Mouse (Mus musculus): Measurements from ENCODE around the gene Tent5b. TPM values are rescaled to one million over a fixed set of nuclear protein-coding genes. Genes with fewer than 3 reads are reported as not detected.

Gene Tent5b
- polyA plus RNA-seq, 1 experiment: 35.7 TPM

- H3K36me3 ChIP-seq (ENCODE audit: control insufficient read depth, insufficient read depth, low read length): no peaks in the 10 kb centered on the region
- H3K4me3 ChIP-seq (ENCODE audit: control insufficient read depth, low read depth, low read length): peak within 1 kb of the TSS; percentile 90
- H3K4me1 ChIP-seq (ENCODE audit: control insufficient read depth, insufficient read depth, low read length): peaks cover 11% of the 10 kb centered on the region
- H3K27me3 ChIP-seq (ENCODE audit: control insufficient read depth, insufficient read depth, low read length): no peaks in the 10 kb centered on the region
- 0 out of 2 replicates have a peak within 1 kb of the TSS, but pooled peaks have one; percentile 1 for H3K27ac ChIP-seq (ENCODE audit: control insufficient read depth, insufficient read depth, low read depth, low read length)
- TF ChIP-seq POLR2A (IDR thresholded peaks at IDR 0.05; ENCODE audit: control insufficient read depth, low read depth, low read length) (no peak), CTCF (IDR thresholded peaks at IDR 0.05; ENCODE audit: control insufficient read depth, insufficient read depth, insufficient replicate concordance, low read depth, low read length) (no peak)
Measured at GRCm38 (mm10) chr4:133518601-133519368, 38.9 kb downstream of the Tent5b start, which contains the start of gene Kdf1. Kdf1 (plus strand) TSS chr4:133518963.

DNA sequence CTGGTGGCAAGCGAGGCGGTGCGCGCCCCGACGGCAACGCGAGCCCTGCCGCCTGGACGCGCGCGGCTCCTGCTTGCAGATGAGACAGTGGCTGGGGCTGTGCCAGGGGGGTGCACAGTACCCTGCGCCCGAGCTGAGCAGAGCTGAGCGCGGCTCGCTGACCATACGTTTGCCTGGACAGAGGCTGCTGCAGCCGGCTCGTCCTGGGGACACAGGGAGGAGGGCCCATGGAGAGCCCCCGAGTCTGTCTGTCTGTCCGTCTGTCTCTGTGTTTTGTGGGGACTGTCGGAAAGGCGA lies 39.4 kb downstream of the Tent5b start:
- H3K36me3 ChIP-seq (ENCODE audit: control insufficient read depth, insufficient read depth, low read length): no peaks in the 10 kb centered on the region
- TF ChIP-seq CTCF (IDR thresholded peaks at IDR 0.05; ENCODE audit: control insufficient read depth, insufficient read depth, insufficient replicate concordance, low read depth, low read length): no peak
- H3K27me3 ChIP-seq (ENCODE audit: control insufficient read depth, insufficient read depth, low read length): no peaks in the 10 kb centered on the region
- H3K4me1 ChIP-seq (ENCODE audit: control insufficient read depth, insufficient read depth, low read length): peaks cover 11% of the 10 kb centered on the region
- peak overlapping the region; percentile 90 for H3K4me3 ChIP-seq (ENCODE audit: control insufficient read depth, low read depth, low read length)
- 0 out of 2 replicates have a peak overlapping the region, but pooled peaks have one; percentile 1 for H3K27ac ChIP-seq (ENCODE audit: control insufficient read depth, insufficient read depth, low read depth, low read length)

DNA sequence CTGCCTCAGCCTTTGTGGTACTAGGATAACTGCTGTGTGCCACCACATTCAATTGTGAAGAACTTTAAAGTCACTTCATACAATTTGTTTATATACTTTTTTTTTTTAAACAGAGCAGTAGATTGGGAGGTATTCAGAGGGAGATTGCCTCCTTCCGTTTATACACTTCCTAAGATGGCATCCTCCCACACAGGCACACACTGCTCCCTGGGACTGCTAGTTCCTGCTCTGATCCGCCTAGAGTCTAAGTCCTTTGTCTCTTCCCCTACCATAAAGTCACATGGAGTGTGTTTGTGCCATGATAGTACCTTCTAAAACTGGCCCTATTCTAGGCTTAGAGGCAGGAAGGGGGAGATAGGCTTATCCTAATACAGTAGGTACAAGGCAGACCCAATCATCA lies 41.6 kb downstream of the Tent5b start:
- no peaks in the 10 kb centered on the region for H3K36me3 ChIP-seq (ENCODE audit: control insufficient read depth, insufficient read depth, low read length)
- peaks cover 11% of the 10 kb centered on the region for H3K4me1 ChIP-seq (ENCODE audit: control insufficient read depth, insufficient read depth, low read length)
- no peak for TF ChIP-seq CTCF (IDR thresholded peaks at IDR 0.05; ENCODE audit: control insufficient read depth, insufficient read depth, insufficient replicate concordance, low read depth, low read length)
- TF ChIP-seq POLR2A (IDR thresholded peaks at IDR 0.05; ENCODE audit: control insufficient read depth, low read depth, low read length): no peak
- no peaks in the 10 kb centered on the region for H3K27me3 ChIP-seq (ENCODE audit: control insufficient read depth, insufficient read depth, low read length)
- no peak overlapping the region for H3K4me3 ChIP-seq (ENCODE audit: control insufficient read depth, low read depth, low read length)
- H3K27ac ChIP-seq (ENCODE audit: control insufficient read depth, insufficient read depth, low read depth, low read length): no peak overlapping the region

DNA sequence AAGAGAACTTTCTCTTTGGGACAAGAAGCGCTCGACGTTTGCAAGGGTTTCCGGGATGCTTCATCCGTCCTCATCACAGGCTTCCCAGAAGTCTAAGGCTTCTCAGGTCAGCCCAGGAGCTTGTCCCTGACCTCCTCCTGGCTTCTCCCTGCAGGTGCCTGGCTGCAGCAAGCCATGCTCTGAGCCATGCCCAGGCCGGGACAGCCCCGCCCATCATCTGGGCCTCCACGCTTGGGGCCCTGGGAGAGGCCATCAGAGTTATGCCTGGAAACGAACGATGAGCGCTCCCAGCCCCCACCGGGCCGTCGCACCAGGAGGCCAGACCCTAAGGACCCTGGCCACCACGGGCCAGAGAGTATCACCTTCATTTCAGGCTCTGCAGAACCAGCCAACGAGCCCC lies 47.9 kb downstream of the Tent5b start:
- no peak overlapping the region for H3K27ac ChIP-seq (ENCODE audit: control insufficient read depth, insufficient read depth, low read depth, low read length)
- TF ChIP-seq CTCF (IDR thresholded peaks at IDR 0.05; ENCODE audit: control insufficient read depth, insufficient read depth, insufficient replicate concordance, low read depth, low read length) (no peak), POLR2A (IDR thresholded peaks at IDR 0.05; ENCODE audit: control insufficient read depth, low read depth, low read length) (no peak)
- no peak overlapping the region for H3K4me3 ChIP-seq (ENCODE audit: control insufficient read depth, low read depth, low read length)
- H3K36me3 ChIP-seq (ENCODE audit: control insufficient read depth, insufficient read depth, low read length): 0 out of 2 replicates have a peak, but pooled peaks cover 1% of the 10 kb centered on the region
- H3K4me1 ChIP-seq (ENCODE audit: control insufficient read depth, insufficient read depth, low read length): peaks cover 5% of the 10 kb centered on the region
- no peaks in the 10 kb centered on the region for H3K27me3 ChIP-seq (ENCODE audit: control insufficient read depth, insufficient read depth, low read length)

DNA sequence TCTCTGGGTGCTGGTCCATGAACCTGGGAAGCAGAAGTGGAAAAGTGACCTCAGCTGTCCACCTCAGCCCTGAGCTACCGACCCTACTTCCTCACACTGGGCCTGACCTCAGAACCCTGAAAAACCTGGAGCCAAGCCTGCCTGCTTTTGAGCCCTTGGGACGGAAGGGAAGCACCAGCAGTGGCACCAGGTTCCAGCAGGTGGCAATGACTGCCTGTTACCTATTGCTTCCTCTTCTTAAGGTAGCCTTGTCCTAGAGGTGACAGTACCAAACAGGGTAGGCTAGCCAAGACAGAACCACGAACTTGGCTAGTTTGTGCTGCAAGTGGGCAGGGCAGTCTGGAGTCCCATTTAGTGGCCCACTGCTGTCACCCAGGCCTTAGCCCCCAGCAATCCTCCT lies 52.8 kb downstream of the Tent5b start:
- no peak for TF ChIP-seq CTCF (IDR thresholded peaks at IDR 0.05; ENCODE audit: control insufficient read depth, insufficient read depth, insufficient replicate concordance, low read depth, low read length)
- no peak for TF ChIP-seq POLR2A (IDR thresholded peaks at IDR 0.05; ENCODE audit: control insufficient read depth, low read depth, low read length)
- no peaks in the 10 kb centered on the region for H3K27me3 ChIP-seq (ENCODE audit: control insufficient read depth, insufficient read depth, low read length)
- H3K36me3 ChIP-seq (ENCODE audit: control insufficient read depth, insufficient read depth, low read length): peaks cover 3% of the 10 kb centered on the region; the same call in 1 of the 2 replicates
- no peak overlapping the region for H3K4me3 ChIP-seq (ENCODE audit: control insufficient read depth, low read depth, low read length)
- H3K27ac ChIP-seq (ENCODE audit: control insufficient read depth, insufficient read depth, low read depth, low read length): no peak overlapping the region
- peaks cover 7% of the 10 kb centered on the region for H3K4me1 ChIP-seq (ENCODE audit: control insufficient read depth, insufficient read depth, low read length)

DNA sequence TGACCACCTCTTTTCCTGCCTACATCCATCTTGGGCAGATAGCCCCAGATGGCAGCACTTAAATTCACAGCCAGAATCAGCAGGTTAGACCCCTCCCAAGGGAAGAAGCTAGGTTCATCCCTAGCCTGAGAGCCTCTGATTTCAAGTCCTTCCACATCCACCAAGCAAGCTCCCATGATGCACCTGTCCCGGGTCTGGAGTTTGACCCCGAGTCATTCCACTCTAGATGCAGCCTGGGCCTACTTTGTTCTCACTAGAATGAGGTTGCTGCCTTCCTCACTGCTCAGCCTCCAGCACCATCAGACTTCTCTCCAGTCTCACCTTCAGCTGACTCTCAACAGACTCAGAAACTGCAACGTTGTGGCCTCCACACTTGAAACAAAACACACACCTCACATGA lies 56.1 kb downstream of the Tent5b start:
- TF ChIP-seq POLR2A (IDR thresholded peaks at IDR 0.05; ENCODE audit: control insufficient read depth, low read depth, low read length) (no peak), CTCF (IDR thresholded peaks at IDR 0.05; ENCODE audit: control insufficient read depth, insufficient read depth, insufficient replicate concordance, low read depth, low read length) (no peak)
- no peak overlapping the region for H3K4me3 ChIP-seq (ENCODE audit: control insufficient read depth, low read depth, low read length)
- H3K4me1 ChIP-seq (ENCODE audit: control insufficient read depth, insufficient read depth, low read length): peaks cover 3% of the 10 kb centered on the region; the same call in 1 of the 2 replicates
- H3K27me3 ChIP-seq (ENCODE audit: control insufficient read depth, insufficient read depth, low read length): no peaks in the 10 kb centered on the region
- no peak overlapping the region for H3K27ac ChIP-seq (ENCODE audit: control insufficient read depth, insufficient read depth, low read depth, low read length)
- peaks cover 5% of the 10 kb centered on the region; the same call in 1 of the 2 replicates for H3K36me3 ChIP-seq (ENCODE audit: control insufficient read depth, insufficient read depth, low read length)

DNA sequence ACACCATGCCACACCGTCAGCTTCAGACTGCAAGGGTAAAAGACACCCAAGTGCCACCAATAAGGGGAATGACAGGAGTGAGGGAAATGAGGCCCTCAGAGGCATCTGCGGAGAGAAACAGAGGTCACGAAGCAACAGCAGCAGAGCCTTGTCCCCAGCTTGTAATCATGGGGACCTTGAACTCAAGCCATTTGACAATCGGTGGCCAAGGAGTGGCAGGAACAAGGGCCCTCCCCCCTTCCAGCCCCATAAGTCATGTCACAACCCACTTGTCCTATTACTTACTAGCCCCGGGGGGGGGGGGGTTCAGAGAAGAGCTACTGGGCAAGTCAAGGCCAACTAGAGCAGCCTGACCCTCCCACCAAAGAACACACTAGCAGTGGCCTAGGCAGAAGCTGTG lies 56.7 kb downstream of the Tent5b start:
- Histone ChIP-seq H3K4me1 (ENCODE audit: control insufficient read depth, insufficient read depth, low read length) (peaks cover 3% of the 10 kb centered on the region; the same call in 1 of the 2 replicates), H3K27ac (ENCODE audit: control insufficient read depth, insufficient read depth, low read depth, low read length) (no peak overlapping the region), H3K4me3 (ENCODE audit: control insufficient read depth, low read depth, low read length) (no peak overlapping the region), H3K27me3 (ENCODE audit: control insufficient read depth, insufficient read depth, low read length) (no peaks in the 10 kb centered on the region), H3K36me3 (ENCODE audit: control insufficient read depth, insufficient read depth, low read length) (peaks cover 5% of the 10 kb centered on the region; the same call in 1 of the 2 replicates)
- TF ChIP-seq POLR2A (IDR thresholded peaks at IDR 0.05; ENCODE audit: control insufficient read depth, low read depth, low read length) (no peak), CTCF (IDR thresholded peaks at IDR 0.05; ENCODE audit: control insufficient read depth, insufficient read depth, insufficient replicate concordance, low read depth, low read length) (no peak)

Other genes with a start within 250 kb of the Tent5b start
- 4.7 and 8.5 TPM in 2 replicates for gene Map3k6, start 239.3 kb upstream of the Tent5b start, polyA plus RNA-seq (2012; rRNA removed)
- gene Sytl1, start 217.0 kb upstream of the Tent5b start, polyA plus RNA-seq (2012; rRNA removed): 0.33 and 0.97 TPM in 2 replicates
- 48.5 and 50.1 TPM in 2 replicates for gene Tmem222, start 202.3 kb upstream of the Tent5b start, polyA plus RNA-seq (2012; rRNA removed)
- 323 and 338 TPM in 2 replicates for gene Wdtc1, start 126.7 kb upstream of the Tent5b start, polyA plus RNA-seq (2012; rRNA removed)
- gene Slc9a1, start 110.4 kb upstream of the Tent5b start, polyA plus RNA-seq (2012; rRNA removed): 48.4 and 59.6 TPM in 2 replicates
- gene Trnp1, start 18.4 kb downstream of the Tent5b start, polyA plus RNA-seq (2012; rRNA removed): 1.3 and 2.0 TPM in 2 replicates
- 3.4 and 4.3 TPM in 2 replicates for gene Kdf1, start 38.8 kb downstream of the Tent5b start, polyA plus RNA-seq (2012; rRNA removed)
- 83.0 and 104 TPM in 2 replicates for gene Nudc, start 65.9 kb downstream of the Tent5b start, polyA plus RNA-seq (2012; rRNA removed)
- gene Nr0b2, start 73.2 kb downstream of the Tent5b start, polyA plus RNA-seq (2012; rRNA removed): 0.42 and 0.51 TPM in 2 replicates
- gene Gpatch3, start 94.6 kb downstream of the Tent5b start, polyA plus RNA-seq (2012; rRNA removed): 4.9 and 5.7 TPM in 2 replicates
- gene Gpn2, start 104.2 kb downstream of the Tent5b start, polyA plus RNA-seq (2012; rRNA removed): 30.9 and 37.4 TPM in 2 replicates
- 0.81 and 1.1 TPM in 2 replicates for gene Sfn, start 122.0 kb downstream of the Tent5b start, polyA plus RNA-seq (2012; rRNA removed)
- 4.2 and 4.5 TPM in 2 replicates for gene Zdhhc18, start 170.0 kb downstream of the Tent5b start, polyA plus RNA-seq (2012; rRNA removed)
- gene Pigv, start 192.5 kb downstream of the Tent5b start, polyA plus RNA-seq (2012; rRNA removed): 8.7 and 8.9 TPM in 2 replicates

Data from testis, adult 2 months (tissue).